Mouse (Mus musculus): ENCODE measurements around the gene B230104I21Rik. TPM values are rescaled to one million over a fixed set of nuclear protein-coding genes. Genes with fewer than 3 reads are reported as not detected.
A peak's percentile ranks its signal among the peaks of the same experiment; 100 is the strongest.

The B230104I21Rik gene
- polyA plus RNA-seq (2016; fragmentation: Nextera tagmentation; extraction: Ambion mirVana): 0.23 TPM in 1 of 2 replicates, not detected in the other

GRCm38 (mm10) chr4:154335761-154336160 is at the start of gene B230104I21Rik:
Gene B230104I21Rik (plus strand): TSS chr4:154336127.
- H3K4me3 ChIP-seq (replicated peaks): no peak within 1 kb of the TSS
- no peak within 1 kb of the TSS for H3K9ac ChIP-seq
- ATAC-seq (ENCODE audit: low FRiP score): peak; percentile 58; the same call in 1 of the 2 replicates
- peak within 1 kb of the TSS; percentile 4; the same call in 1 of the 2 replicates for H3K4me2 ChIP-seq
- 50% methylated on average over 12 of the region's 12 CpGs for WGBS
- H3K27ac ChIP-seq: peak within 1 kb of the TSS; percentile 13
- 0 out of 2 replicates have a peak, but pooled peaks cover 3% of the 10 kb centered on the region for H3K27me3 ChIP-seq
- no peaks in the 10 kb centered on the region for H3K9me3 ChIP-seq
- H3K36me3 ChIP-seq (replicated peaks): peaks cover 37% of the 10 kb centered on the region
- H3K4me1 ChIP-seq: peaks cover 28% of the 10 kb centered on the region

- no peak overlapping the region for H3K27ac ChIP-seq
- 66% methylated on average over 4 of the region's 4 CpGs for WGBS
Measured at GRCm38 (mm10) chr4:154293735-154294201, 42.2 kb upstream of the B230104I21Rik start.

GRCm38 (mm10) chr4:154294262-154294731 is 41.6 kb upstream of the B230104I21Rik start:
- WGBS: 73% methylated on average over 8 of the region's 8 CpGs

More at GRCm38 (mm10) chr4:154293735-154294201, 42.2 kb upstream of the B230104I21Rik start:
- Histone ChIP-seq H3K4me1 (peaks cover 6% of the 10 kb centered on the region; the same call in 1 of the 2 replicates), H3K9me3 (no peaks in the 10 kb centered on the region), H3K9ac (no peak overlapping the region), H3K27me3 (peaks cover 22% of the 10 kb centered on the region), H3K4me2 (no peak overlapping the region), H3K4me3 (replicated peaks) (no peak overlapping the region), H3K36me3 (replicated peaks) (no peaks in the 10 kb centered on the region)
- no peak for ATAC-seq (ENCODE audit: low FRiP score)

GRCm38 (mm10) chr4:154297761-154298160 is 38.2 kb upstream of the B230104I21Rik start:
- Histone ChIP-seq H3K9ac (no peak overlapping the region), H3K9me3 (no peaks in the 10 kb centered on the region), H3K27ac (no peak overlapping the region), H3K27me3 (peaks cover 59% of the 10 kb centered on the region), H3K4me3 (replicated peaks) (no peak overlapping the region), H3K36me3 (replicated peaks) (no peaks in the 10 kb centered on the region), H3K4me2 (no peak overlapping the region), H3K4me1 (peaks cover 15% of the 10 kb centered on the region)
- ATAC-seq (ENCODE audit: low FRiP score): no peak
- WGBS: 43% methylated on average over 9 of the region's 9 CpGs

More at GRCm38 (mm10) chr4:154294262-154294731, 41.6 kb upstream of the B230104I21Rik start:
- no peak for ATAC-seq (ENCODE audit: low FRiP score)
- H3K4me2 ChIP-seq: no peak overlapping the region
- no peaks in the 10 kb centered on the region for H3K36me3 ChIP-seq (replicated peaks)
- no peak overlapping the region for H3K4me3 ChIP-seq (replicated peaks)
- H3K9ac ChIP-seq: no peak overlapping the region
- peaks cover 27% of the 10 kb centered on the region for H3K27me3 ChIP-seq
- H3K27ac ChIP-seq: no peak overlapping the region
- H3K9me3 ChIP-seq: no peaks in the 10 kb centered on the region
- H3K4me1 ChIP-seq: peaks cover 6% of the 10 kb centered on the region; the same call in 1 of the 2 replicates

GRCm38 (mm10) chr4:154299541-154300271 is 36.2 kb upstream of the B230104I21Rik start:
- Histone ChIP-seq H3K4me1 (peaks cover 11% of the 10 kb centered on the region), H3K27me3 (peaks cover 61% of the 10 kb centered on the region), H3K4me3 (replicated peaks) (peak overlapping the region; percentile 50), H3K36me3 (replicated peaks) (no peaks in the 10 kb centered on the region), H3K9ac (no peak overlapping the region; the same call in 1 of the 2 replicates), H3K9me3 (no peaks in the 10 kb centered on the region), H3K27ac (no peak overlapping the region), H3K4me2 (peak overlapping the region; percentile 91)
- 2% methylated on average over 66 of the region's 66 CpGs for WGBS
- ATAC-seq (ENCODE audit: low FRiP score): peak; percentile 27; the same call in 1 of the 2 replicates

GRCm38 (mm10) chr4:154301466-154301881 is 34.5 kb upstream of the B230104I21Rik start, which contains the start of gene Arhgef16:
Gene Arhgef16 (minus strand): TSS chr4:154301676.
- Histone ChIP-seq H3K27me3 (peaks cover 61% of the 10 kb centered on the region), H3K4me3 (replicated peaks) (no peak within 1 kb of the TSS), H3K9me3 (no peaks in the 10 kb centered on the region), H3K4me1 (peaks cover 11% of the 10 kb centered on the region), H3K36me3 (replicated peaks) (no peaks in the 10 kb centered on the region), H3K27ac (no peak within 1 kb of the TSS), H3K4me2 (no peak within 1 kb of the TSS), H3K9ac (no peak within 1 kb of the TSS)
- peak; percentile 46; the same call in 1 of the 2 replicates for ATAC-seq (ENCODE audit: low FRiP score)
- WGBS: 26% methylated on average over 7 of the region's 7 CpGs

GRCm38 (mm10) chr4:154309131-154309530 is 26.8 kb upstream of the B230104I21Rik start:
- Histone ChIP-seq H3K27ac (no peak overlapping the region), H3K36me3 (replicated peaks) (no peaks in the 10 kb centered on the region), H3K4me1 (peaks cover 10% of the 10 kb centered on the region; the same call in 1 of the 2 replicates), H3K27me3 (no peaks in the 10 kb centered on the region; the same call in 1 of the 2 replicates), H3K9ac (no peak overlapping the region), H3K4me3 (replicated peaks) (no peak overlapping the region), H3K4me2 (no peak overlapping the region), H3K9me3 (no peaks in the 10 kb centered on the region)
- WGBS: 88% methylated on average over 2 of the region's 2 CpGs
- ATAC-seq (ENCODE audit: low FRiP score): no peak

- 85% methylated on average over 9 of the region's 9 CpGs for WGBS
- no peak for ATAC-seq (ENCODE audit: low FRiP score)
- no peak overlapping the region for H3K27ac ChIP-seq
Measured at GRCm38 (mm10) chr4:154310576-154311262, 25.2 kb upstream of the B230104I21Rik start.

GRCm38 (mm10) chr4:154312143-154312812 is 23.6 kb upstream of the B230104I21Rik start:
- Histone ChIP-seq H3K9me3 (no peaks in the 10 kb centered on the region), H3K4me3 (replicated peaks) (no peak overlapping the region), H3K9ac (no peak overlapping the region), H3K4me2 (no peak overlapping the region), H3K27ac (peak overlapping the region; percentile 71), H3K36me3 (replicated peaks) (no peaks in the 10 kb centered on the region), H3K4me1 (peaks cover 14% of the 10 kb centered on the region), H3K27me3 (no peaks in the 10 kb centered on the region; the same call in 1 of the 2 replicates)
- WGBS: 85% methylated on average over 2 of the region's 2 CpGs
- no peak for ATAC-seq (ENCODE audit: low FRiP score)

More at GRCm38 (mm10) chr4:154310576-154311262, 25.2 kb upstream of the B230104I21Rik start:
- Histone ChIP-seq H3K27me3 (no peaks in the 10 kb centered on the region; the same call in 1 of the 2 replicates), H3K4me2 (no peak overlapping the region), H3K4me1 (peaks cover 10% of the 10 kb centered on the region; the same call in 1 of the 2 replicates), H3K36me3 (replicated peaks) (no peaks in the 10 kb centered on the region), H3K9me3 (no peaks in the 10 kb centered on the region), H3K4me3 (replicated peaks) (no peak overlapping the region), H3K9ac (no peak overlapping the region)

- peak overlapping the region; percentile 71 for H3K27ac ChIP-seq
- WGBS: 18% methylated on average over 4 of the region's 4 CpGs
- ATAC-seq (ENCODE audit: low FRiP score): peak; percentile 58; the same call in 1 of the 2 replicates
- peaks cover 1% of the 10 kb centered on the region; the same call in 1 of the 2 replicates for H3K36me3 ChIP-seq (replicated peaks)
- H3K9ac ChIP-seq: no peak overlapping the region
- H3K9me3 ChIP-seq: no peaks in the 10 kb centered on the region
- H3K4me2 ChIP-seq: no peak overlapping the region
- H3K4me3 ChIP-seq (replicated peaks): no peak overlapping the region
- H3K27me3 ChIP-seq: no peaks in the 10 kb centered on the region; the same call in 1 of the 2 replicates
- peaks cover 14% of the 10 kb centered on the region for H3K4me1 ChIP-seq
Measured at GRCm38 (mm10) chr4:154312935-154313621, 22.8 kb upstream of the B230104I21Rik start.

GRCm38 (mm10) chr4:154313622-154313967 is 22.3 kb upstream of the B230104I21Rik start:
- Histone ChIP-seq H3K9ac (no peak overlapping the region), H3K27me3 (no peaks in the 10 kb centered on the region; the same call in 1 of the 2 replicates), H3K36me3 (replicated peaks) (peaks cover 7% of the 10 kb centered on the region), H3K4me1 (peaks cover 14% of the 10 kb centered on the region), H3K4me2 (no peak overlapping the region), H3K4me3 (replicated peaks) (no peak overlapping the region), H3K9me3 (no peaks in the 10 kb centered on the region), H3K27ac (peak overlapping the region; percentile 71)
- 65% methylated on average over 11 of the region's 11 CpGs for WGBS
- no peak for ATAC-seq (ENCODE audit: low FRiP score)
